Mouse (Mus musculus) naive thymus-derived CD4-positive, alpha-beta T cell, adult 2 months (primary cell): Measurements from ENCODE around the gene Cldn34c2.
"Not testable (repeated sequence)": the region's sequence is repeated elsewhere in the genome, so short reads cannot be mapped to it uniquely, and the experiment has no call there.

Experiments used
- DNase-seq: peaks from one replicate; pipeline ENCODE4 v3.0.0-alpha.2; 2011; ENCODE audit warnings: low read depth

Gene Cldn34c2

DNA sequence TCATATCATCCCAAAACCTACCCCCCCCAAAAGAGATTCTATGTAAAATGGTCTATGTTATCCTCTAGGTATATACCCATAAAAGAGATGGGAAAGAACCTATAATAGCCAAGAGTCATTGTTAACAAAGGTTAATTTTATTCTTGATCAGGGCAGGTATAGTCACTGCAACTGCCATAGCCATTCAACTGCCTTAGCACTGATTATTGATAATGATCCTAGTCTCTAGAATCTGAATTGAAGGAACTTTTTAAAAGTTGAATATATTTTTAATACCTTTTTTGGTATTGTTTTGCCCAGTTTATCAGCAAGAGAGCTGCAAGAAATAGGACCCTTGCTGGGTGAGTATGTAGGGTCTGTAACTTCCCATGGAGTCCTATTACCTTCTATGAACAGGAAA, at the start of gene Cldn34c2:
Gene Cldn34c2, plus strand, starts transcription at position 301 of the 400 bp plus-strand sequence.
- DNase-seq: not testable (repeated sequence)

DNA sequence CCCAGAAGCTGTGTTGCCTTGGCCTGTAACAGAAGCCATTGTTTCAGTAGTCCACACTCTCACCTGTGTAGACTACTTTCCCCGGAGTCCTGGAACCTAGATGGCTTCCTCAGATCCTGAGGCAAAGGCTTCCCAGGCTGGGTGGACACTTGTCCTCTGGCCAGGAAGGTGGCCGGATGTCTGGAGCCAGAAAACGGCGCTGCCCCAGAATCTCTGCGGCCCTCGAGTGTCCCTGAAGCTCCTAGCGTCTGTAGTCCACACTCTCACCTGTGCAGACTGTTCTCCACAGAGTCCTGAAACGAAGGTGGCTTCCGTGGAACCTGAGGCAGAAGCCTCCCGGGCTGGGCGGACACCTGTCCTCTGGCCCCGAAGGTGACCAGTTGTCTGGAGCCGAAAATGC, 30.1 kb upstream of the Cldn34c2 start:
- not testable (repeated sequence) for DNase-seq

DNA sequence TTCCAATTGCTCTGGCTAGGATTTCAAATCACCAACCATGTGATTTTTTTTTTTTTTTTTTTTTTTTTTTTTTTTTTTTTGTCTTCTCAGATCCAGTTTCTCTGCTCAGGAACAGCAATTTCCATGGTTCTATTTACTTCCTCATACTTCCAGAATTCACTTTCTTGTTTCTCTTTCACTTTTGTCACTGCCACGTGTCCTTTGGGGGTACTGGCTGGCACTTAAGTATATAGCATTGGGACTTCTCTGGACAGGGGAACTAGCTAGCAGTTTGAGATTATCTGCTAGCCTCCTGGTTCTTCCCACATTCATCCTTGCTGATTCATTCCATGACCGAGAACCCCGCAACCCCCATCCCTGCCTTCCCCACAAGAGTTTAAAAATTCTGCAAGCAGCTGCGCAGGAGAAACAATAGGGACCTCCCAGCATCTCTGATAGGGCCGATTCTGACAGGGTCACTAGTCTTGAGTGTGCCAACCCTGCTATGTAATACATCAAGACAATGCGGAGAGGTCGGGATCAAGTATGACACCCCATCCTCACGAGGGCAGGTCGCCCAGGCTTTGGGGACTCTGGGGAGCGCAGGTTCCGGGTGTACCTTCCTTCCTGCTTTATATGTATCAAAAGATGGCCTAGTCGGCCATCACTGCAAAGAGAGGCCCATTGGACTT, 30.8 kb downstream of the Cldn34c2 start:
- not testable (repeated sequence) for DNase-seq
